Mouse (Mus musculus): Measurements from ENCODE around the gene Zfp969.
"Not testable (repeated sequence)": the region's sequence is repeated elsewhere in the genome, so short reads cannot be mapped to it uniquely, and the experiment has no call there.

Gene Zfp969

DNA sequence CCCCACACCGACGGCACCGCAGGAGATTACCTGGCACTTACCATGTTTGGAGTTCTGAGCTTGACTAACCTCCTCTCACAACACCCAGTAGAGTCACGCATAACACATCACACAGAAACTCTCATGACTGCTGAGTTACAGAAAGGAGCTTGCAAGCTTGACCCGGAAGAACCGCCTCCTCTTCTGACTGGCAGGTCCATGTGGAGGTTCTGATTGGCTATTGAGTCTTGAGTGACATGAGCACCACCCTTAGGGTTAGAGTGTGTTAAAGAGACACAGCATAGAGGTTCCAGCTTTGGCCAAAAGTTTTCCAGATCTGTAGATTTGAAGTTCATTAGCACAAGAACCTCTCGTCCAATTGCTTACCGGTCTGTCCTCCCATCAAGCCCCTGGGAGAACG is at the start of gene Zfp969:
Zfp969 (minus strand) TSS at position 101 of the 400 bp plus-strand sequence.
- in situ Hi-C loops (cut with MboI, MseI): not testable (repeated sequence)

DNA sequence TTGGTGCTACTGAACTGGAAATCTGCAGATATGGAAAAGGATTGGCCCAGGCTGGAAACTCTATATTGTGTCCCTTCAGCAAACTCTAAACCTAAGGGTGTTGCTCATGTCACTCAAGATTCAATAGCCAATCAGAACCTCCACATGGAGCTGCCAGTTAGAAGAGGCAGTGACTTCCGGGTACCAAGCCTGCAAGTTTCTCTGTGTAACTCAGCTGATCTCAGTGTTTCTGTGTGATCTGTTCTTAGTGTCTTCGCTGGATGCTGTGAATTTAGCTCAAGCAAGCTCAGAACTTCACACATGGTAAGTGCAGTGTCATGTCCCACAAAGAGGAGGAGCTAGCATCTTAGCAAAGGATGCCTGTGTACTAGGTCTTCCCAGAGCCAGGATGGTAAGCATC is 37.8 kb upstream of the Zfp969 start, which contains the start of gene Gm2007:
Gm2007 (plus strand) TSS at position 301 of the 400 bp plus-strand sequence.
- in situ Hi-C loops (cut with MboI, MseI): not testable (repeated sequence)

DNA sequence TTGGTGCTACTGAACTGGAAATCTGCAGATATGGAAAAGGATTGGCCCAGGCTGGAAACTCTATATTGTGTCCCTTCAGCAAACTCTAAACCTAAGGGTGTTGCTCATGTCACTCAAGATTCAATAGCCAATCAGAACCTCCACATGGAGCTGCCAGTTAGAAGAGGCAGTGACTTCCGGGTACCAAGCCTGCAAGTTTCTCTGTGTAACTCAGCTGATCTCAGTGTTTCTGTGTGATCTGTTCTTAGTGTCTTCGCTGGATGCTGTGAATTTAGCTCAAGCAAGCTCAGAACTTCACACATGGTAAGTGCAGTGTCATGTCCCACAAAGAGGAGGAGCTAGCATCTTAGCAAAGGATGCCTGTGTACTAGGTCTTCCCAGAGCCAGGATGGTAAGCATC is 59.8 kb downstream of the Zfp969 start, which contains the start of gene Gm11007:
Gm11007 (plus strand) TSS at position 301 of the 400 bp plus-strand sequence.
- in situ Hi-C loops (cut with MboI, MseI): loop anchor here (25.0 kb wide), 3 partner anchors 481 to 1569 kb away; partner anchors contain the start of genes Gm14305 (in 2 of the 2) and Gm14410 (in 1 of the 2)

All from T-helper 17 cell (primary cell).